Mouse (Mus musculus) frontal cortex, postnatal 14 days (tissue): Measurements from ENCODE around the gene Tmem144.
"Not testable (repeated sequence)": the region's sequence is repeated elsewhere in the genome, so short reads cannot be mapped to it uniquely, and the experiment has no call there.

ENCODE experiments used
- DNase-seq, 2 experiments: peaks; one replicate each; pipeline ENCODE4 v3.0.0; 2022; ENCODE audit warnings: low spot score in 2 of 2

Gene Tmem144

GRCm38 (mm10) chr3:79809180-79809567 lies 43.4 kb downstream of the Tmem144 start:
- DNase-seq = peak in 1 of 2 experiments; percentile 69

- no peak for DNase-seq
Measured at GRCm38 (mm10) chr3:79808530-79809179, 43.9 kb downstream of the Tmem144 start.

GRCm38 (mm10) chr3:79800761-79801160 lies 51.8 kb downstream of the Tmem144 start:
- DNase-seq = not testable (repeated sequence)

GRCm38 (mm10) chr3:79792307-79792706 lies 60.3 kb downstream of the Tmem144 start:
- DNase-seq = no peak

- DNase-seq = no peak
Measured at GRCm38 (mm10) chr3:79790324-79790723, 62.2 kb downstream of the Tmem144 start.

GRCm38 (mm10) chr3:79789554-79789953 lies 63.0 kb downstream of the Tmem144 start:
- no peak for DNase-seq

GRCm38 (mm10) chr3:79788959-79789358 lies 63.6 kb downstream of the Tmem144 start:
- DNase-seq = no peak

- no peak for DNase-seq
Measured at GRCm38 (mm10) chr3:79784362-79784736, 68.2 kb downstream of the Tmem144 start.

- no peak for DNase-seq
Measured at GRCm38 (mm10) chr3:79783630-79784361, 68.8 kb downstream of the Tmem144 start.

- no peak for DNase-seq
Measured at GRCm38 (mm10) chr3:79772701-79773100, 79.9 kb downstream of the Tmem144 start.
